Mouse (Mus musculus) hindbrain, embryonic 12.5 days (tissue): ENCODE measurements at regions not wholly inside any gene's neighbourhood (a gene's known extent, or its start where the extent isn't known, plus 50 kb on each side); places are given as distances from the start of the nearest gene placed in this dataset.

Source experiments
- ATAC-seq: fragments of 200-750 bp; cut with Nextera tagmentation; 2 replicates; pipeline ENCODE4 v1.8.0; 2017; ENCODE audit warnings: moderate TSS enrichment; ENCODE audit not compliant: low FRiP score
- H3K27ac ChIP-seq: fragments of 300-500 bp; sonication (generic); 2 replicates; pipeline ENCODE4 v1.5.1; 2016; ENCODE audit warnings: mild to moderate bottlenecking
- H3K27me3 ChIP-seq: fragments of 300-500 bp; sonication (generic); 2 replicates; pipeline ENCODE4 v1.6.1; 2016; ENCODE audit warnings: mild to moderate bottlenecking
- H3K36me3 ChIP-seq: fragments of 300-500 bp; sonication (generic); 2 replicates; pipeline ENCODE4 v1.6.1; 2016; ENCODE audit warnings: mild to moderate bottlenecking
- H3K4me1 ChIP-seq: fragments of 300-500 bp; sonication (generic); 2 replicates; pipeline ENCODE4 v1.6.1; 2016
- H3K4me2 ChIP-seq: fragments of 300-500 bp; sonication (generic); replicated peaks from 2 replicates; pipeline ENCODE4 v1.6.1; 2016; ENCODE audit warnings: mild to moderate bottlenecking
- H3K4me3 ChIP-seq: fragments of 300-500 bp; sonication (generic); 2 replicates; pipeline ENCODE4 v1.5.1; 2016; ENCODE audit warnings: mild to moderate bottlenecking
- H3K9ac ChIP-seq: fragments of 300-500 bp; sonication (generic); 2 replicates; pipeline ENCODE4 v1.6.1; 2016; ENCODE audit warnings: mild to moderate bottlenecking, moderate library complexity
- H3K9me3 ChIP-seq: fragments of 300-500 bp; sonication (generic); replicated peaks from 2 replicates; pipeline ENCODE4 v1.6.1; 2016; ENCODE audit warnings: mild to moderate bottlenecking
- WGBS: fragments of 180-500 bp; shearing (Covaris S2); methylation state at CpG from one replicate; pipeline ENCODE4 v1.1.7; 2016; 5-methylcytosine and 5-hydroxymethylcytosine counted together

- no peaks in the 10 kb centered on the region for H3K4me1 ChIP-seq
- 85% methylated on average over 6 of the region's 6 CpGs for WGBS
- no peak overlapping the region for H3K4me3 ChIP-seq
- H3K36me3 ChIP-seq, result no peaks in the 10 kb centered on the region
- no peaks in the 10 kb centered on the region for H3K9me3 ChIP-seq
- no peak overlapping the region for H3K9ac ChIP-seq
- H3K4me2 ChIP-seq, result no peak overlapping the region
- no peaks in the 10 kb centered on the region for H3K27me3 ChIP-seq
- H3K27ac ChIP-seq, result no peak overlapping the region
- ATAC-seq, result no peak
Observed at GRCm38 (mm10) chr14:46004078-46004477, 346.1 kb upstream of the Ddhd1 start.

GRCm38 (mm10) chr14:46005307-46005706, 347.4 kb upstream of the Ddhd1 start:
- Histone ChIP-seq H3K27me3 (no peaks in the 10 kb centered on the region), H3K9ac (no peak overlapping the region), H3K9me3 (no peaks in the 10 kb centered on the region), H3K36me3 (no peaks in the 10 kb centered on the region), H3K4me1 (no peaks in the 10 kb centered on the region), H3K4me3 (no peak overlapping the region), H3K4me2 (no peak overlapping the region), H3K27ac (no peak overlapping the region)
- WGBS, result 65% methylated on average over 4 of the region's 4 CpGs
- no peak for ATAC-seq

DNA sequence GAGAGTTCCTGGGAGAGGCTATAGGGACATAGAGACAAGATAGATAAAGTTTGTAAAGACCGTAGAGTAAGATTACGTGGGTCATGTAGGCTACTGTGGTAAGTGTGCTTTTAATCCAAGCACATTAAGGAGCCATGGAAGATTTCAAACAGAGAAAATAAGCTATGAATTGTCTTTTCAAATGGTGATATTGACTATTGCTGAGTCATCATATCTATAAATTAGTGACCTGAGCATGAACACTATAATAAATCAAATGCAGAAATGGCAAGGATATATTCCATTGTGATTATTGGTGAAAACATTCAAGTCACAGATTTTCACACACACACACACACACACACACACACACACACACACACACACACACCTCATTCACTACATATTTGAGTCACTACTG, 355.3 kb upstream of the Ddhd1 start:
- no peaks in the 10 kb centered on the region for H3K4me1 ChIP-seq
- no peak for ATAC-seq
- no peaks in the 10 kb centered on the region for H3K9me3 ChIP-seq
- no peak overlapping the region for H3K9ac ChIP-seq
- no peak overlapping the region for H3K4me3 ChIP-seq
- no peaks in the 10 kb centered on the region for H3K36me3 ChIP-seq
- no peak overlapping the region for H3K4me2 ChIP-seq
- WGBS, result 87% methylated on average over 2 of the region's 2 CpGs
- H3K27me3 ChIP-seq, result no peaks in the 10 kb centered on the region
- no peak overlapping the region for H3K27ac ChIP-seq

- 86% methylated on average over 2 of the region's 2 CpGs for WGBS
- Histone ChIP-seq H3K27me3 (no peaks in the 10 kb centered on the region), H3K4me1 (no peaks in the 10 kb centered on the region), H3K4me3 (no peak overlapping the region), H3K27ac (no peak overlapping the region), H3K9me3 (no peaks in the 10 kb centered on the region), H3K36me3 (no peaks in the 10 kb centered on the region), H3K9ac (no peak overlapping the region), H3K4me2 (no peak overlapping the region)
- no peak for ATAC-seq
Observed at GRCm38 (mm10) chr14:46014090-46014489, 356.1 kb upstream of the Ddhd1 start.

GRCm38 (mm10) chr14:46015682-46016400, 357.9 kb upstream of the Ddhd1 start:
- Histone ChIP-seq H3K36me3 (no peaks in the 10 kb centered on the region), H3K27ac (no peak overlapping the region), H3K9ac (no peak overlapping the region), H3K27me3 (no peaks in the 10 kb centered on the region), H3K4me1 (peaks cover 3% of the 10 kb centered on the region; the same call in 1 of the 2 replicates), H3K4me2 (no peak overlapping the region), H3K4me3 (no peak overlapping the region), H3K9me3 (no peaks in the 10 kb centered on the region)
- no peak for ATAC-seq
- WGBS, result 90% methylated on average over 6 of the region's 6 CpGs

- Histone ChIP-seq H3K36me3 (no peaks in the 10 kb centered on the region), H3K9me3 (no peaks in the 10 kb centered on the region), H3K9ac (no peak overlapping the region), H3K27ac (no peak overlapping the region), H3K4me1 (peaks cover 3% of the 10 kb centered on the region; the same call in 1 of the 2 replicates), H3K4me3 (no peak overlapping the region), H3K27me3 (no peaks in the 10 kb centered on the region), H3K4me2 (no peak overlapping the region)
- no peak for ATAC-seq
- WGBS, result 80% methylated on average over 4 of the region's 4 CpGs
Observed at GRCm38 (mm10) chr14:46016701-46017106, 358.8 kb upstream of the Ddhd1 start.

GRCm38 (mm10) chr14:46017286-46017685, 359.3 kb upstream of the Ddhd1 start:
- H3K9me3 ChIP-seq, result no peaks in the 10 kb centered on the region
- no peak overlapping the region for H3K9ac ChIP-seq
- no peaks in the 10 kb centered on the region for H3K27me3 ChIP-seq
- H3K4me3 ChIP-seq, result no peak overlapping the region
- H3K36me3 ChIP-seq, result no peaks in the 10 kb centered on the region
- no peak overlapping the region for H3K4me2 ChIP-seq
- H3K4me1 ChIP-seq, result peaks cover 3% of the 10 kb centered on the region; the same call in 1 of the 2 replicates
- ATAC-seq, result no peak
- WGBS, result 70% methylated on average over 3 of the region's 3 CpGs
- no peak overlapping the region for H3K27ac ChIP-seq

- H3K9me3 ChIP-seq, result no peaks in the 10 kb centered on the region
- H3K27ac ChIP-seq, result no peak overlapping the region
- no peak overlapping the region for H3K4me2 ChIP-seq
- H3K9ac ChIP-seq, result no peak overlapping the region
- WGBS, result 78% methylated on average over 6 of the region's 6 CpGs
- no peaks in the 10 kb centered on the region for H3K27me3 ChIP-seq
- no peak for ATAC-seq
- H3K4me3 ChIP-seq, result no peak overlapping the region
- H3K4me1 ChIP-seq, result peaks cover 3% of the 10 kb centered on the region; the same call in 1 of the 2 replicates
- no peaks in the 10 kb centered on the region for H3K36me3 ChIP-seq
Observed at GRCm38 (mm10) chr14:46017976-46018375, 360.0 kb upstream of the Ddhd1 start.

GRCm38 (mm10) chr14:46019240-46020025, 359.8 kb upstream of the Gm15217 start:
- 58% methylated on average over 14 of the region's 14 CpGs for WGBS
- Histone ChIP-seq H3K9ac (no peak overlapping the region), H3K36me3 (no peaks in the 10 kb centered on the region), H3K4me3 (no peak overlapping the region), H3K4me1 (peaks cover 3% of the 10 kb centered on the region; the same call in 1 of the 2 replicates), H3K27me3 (no peaks in the 10 kb centered on the region), H3K27ac (no peak overlapping the region), H3K4me2 (no peak overlapping the region), H3K9me3 (no peaks in the 10 kb centered on the region)
- ATAC-seq, result no peak

GRCm38 (mm10) chr14:46034301-46034700, 344.9 kb upstream of the Gm15217 start:
- Histone ChIP-seq H3K4me3 (no peak overlapping the region), H3K27me3 (no peaks in the 10 kb centered on the region), H3K4me2 (no peak overlapping the region), H3K36me3 (no peaks in the 10 kb centered on the region), H3K9ac (no peak overlapping the region), H3K4me1 (no peaks in the 10 kb centered on the region), H3K27ac (no peak overlapping the region), H3K9me3 (no peaks in the 10 kb centered on the region)
- ATAC-seq, result no peak
- 90% methylated on average over 8 of the region's 8 CpGs for WGBS

DNA sequence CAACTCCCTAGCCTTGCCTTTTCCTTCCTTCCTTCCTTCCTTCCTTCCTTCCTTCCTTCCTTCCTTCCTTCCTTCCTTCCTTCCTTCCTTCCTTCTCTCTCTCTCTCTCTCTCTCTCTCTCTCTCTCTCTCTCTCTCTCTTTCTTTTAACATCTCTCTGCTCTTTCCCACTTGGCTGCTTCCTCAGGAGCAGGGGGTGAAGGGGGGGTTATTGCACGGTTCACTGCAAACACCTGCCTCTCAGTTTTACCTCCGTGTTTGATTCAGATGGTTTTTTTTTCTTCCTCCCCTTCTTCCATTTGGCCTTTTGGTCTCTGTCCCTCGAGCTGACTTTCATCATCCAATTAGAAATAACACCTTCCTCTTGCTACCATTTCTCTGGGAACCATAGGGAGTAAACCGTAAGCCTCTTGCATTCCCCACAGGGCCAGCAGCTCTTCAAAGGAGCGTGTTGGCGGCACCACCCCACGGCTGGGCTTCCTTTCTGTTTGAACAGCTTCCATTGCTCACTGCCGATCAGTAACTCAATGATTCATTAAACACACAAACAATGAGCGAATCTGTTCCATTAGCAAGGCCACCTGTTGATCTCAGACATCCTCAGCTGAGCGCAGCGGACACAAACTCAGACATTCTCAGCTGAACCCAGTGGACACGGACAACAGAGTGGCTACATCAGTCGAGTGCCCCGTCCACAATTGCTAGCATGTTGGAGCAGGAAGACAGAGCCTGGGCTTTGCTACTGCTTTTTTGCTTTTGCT, 318.4 kb upstream of the Gm15217 start:
- Histone ChIP-seq H3K9ac (no peak overlapping the region), H3K36me3 (no peaks in the 10 kb centered on the region), H3K4me1 (peaks cover 8% of the 10 kb centered on the region; the same call in 1 of the 2 replicates), H3K4me3 (peak overlapping the region; percentile 15; the same call in 1 of the 2 replicates), H3K27ac (no peak overlapping the region), H3K27me3 (0 out of 2 replicates have a peak, but pooled peaks cover 2% of the 10 kb centered on the region), H3K9me3 (no peaks in the 10 kb centered on the region), H3K4me2 (peak overlapping the region; percentile 38)
- 15% methylated on average over 14 of the region's 14 CpGs for WGBS
- ATAC-seq, result no peak

GRCm38 (mm10) chr14:46067102-46067801, 312.0 kb upstream of the Gm15217 start:
- no peak overlapping the region for H3K4me3 ChIP-seq
- H3K27me3 ChIP-seq, result no peaks in the 10 kb centered on the region
- ATAC-seq, result no peak
- H3K4me1 ChIP-seq, result no peaks in the 10 kb centered on the region
- H3K36me3 ChIP-seq, result no peaks in the 10 kb centered on the region
- H3K9me3 ChIP-seq, result no peaks in the 10 kb centered on the region
- H3K27ac ChIP-seq, result no peak overlapping the region
- H3K4me2 ChIP-seq, result no peak overlapping the region
- 75% methylated on average over 5 of the region's 5 CpGs for WGBS
- no peak overlapping the region for H3K9ac ChIP-seq
